ENCODE assay signal across 8 mouse cellular contexts in the genomic region with DNA sequence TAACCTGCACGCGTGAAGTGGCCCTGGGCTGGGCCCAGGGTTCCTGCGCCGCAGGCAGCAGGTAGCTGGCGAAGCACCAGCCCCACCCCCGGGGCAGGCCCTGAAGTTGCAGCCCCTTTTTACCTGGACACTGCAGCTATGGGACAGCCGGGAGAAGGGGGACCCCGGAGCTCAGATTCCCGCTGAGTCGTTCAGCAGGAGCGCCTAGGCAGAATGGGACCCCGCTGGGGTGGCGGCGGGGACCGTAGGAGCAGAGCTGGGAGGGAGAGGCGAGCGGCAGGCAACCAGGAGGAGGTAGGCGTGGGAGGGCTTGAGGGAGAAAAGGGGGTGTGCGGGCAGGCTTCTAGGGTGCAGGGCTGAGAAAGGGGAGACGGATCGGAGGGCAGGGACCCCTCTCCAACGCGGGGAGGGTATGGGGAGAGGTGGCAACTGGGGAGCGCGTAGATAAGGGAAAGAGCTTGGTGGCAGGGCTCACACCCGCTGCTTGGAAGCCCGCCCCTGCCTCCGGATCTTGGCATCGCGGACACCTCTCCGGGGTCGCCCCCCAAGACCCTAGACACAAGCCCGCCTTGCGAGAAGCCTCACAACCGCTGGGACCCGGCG. TPM values are rescaled to one million over a fixed set of nuclear protein-coding genes. Genes with fewer than 3 reads are reported as not detected.
DNase-seq lines count a peak whose midpoint lies in the region; ATAC-seq and TF ChIP-seq lines count a peak whose summit lies in the region.

No protein-coding gene starts in this region.

- WGBS in embryonic facial prominence, embryonic 13.5 days: under 1% methylated on average over 37 of the region's 37 CpGs
- under 1% methylated on average over 36 of the region's 37 CpGs for WGBS in hindbrain, embryonic 11.5 days
- WGBS in limb, embryonic 12.5 days: under 1% methylated on average over 37 of the region's 37 CpGs
- under 1% methylated on average over 37 of the region's 37 CpGs for WGBS in midbrain, postnatal 0 days

- H3K9me3 ChIP-seq in embryonic facial prominence, embryonic 13.5 days: no peaks in the 10 kb centered on the region
- no peaks in the 10 kb centered on the region for H3K9me3 ChIP-seq in hindbrain, embryonic 11.5 days (ENCODE audit: control insufficient read depth, low read length)
- no peaks in the 10 kb centered on the region for H3K9me3 ChIP-seq in limb, embryonic 12.5 days
- no peaks in the 10 kb centered on the region for H3K9me3 ChIP-seq in midbrain, postnatal 0 days (ENCODE audit: low read length)

- DNase-seq in gastrocnemius, adult 18-20 months (ENCODE audit: low spot score): peak; percentile 11
- DNase-seq in gastrocnemius, postnatal 25 days: no peak
- DNase-seq in R1 (ENCODE audit: low read depth, low spot score): peak; percentile 63
- DNase-seq in hindbrain, embryonic 11.5 days (ENCODE audit: low spot score): no peak
- no peak for DNase-seq in midbrain, postnatal 0 days (ENCODE audit: low spot score)
- peak; percentile 69 for DNase-seq in thymus, postnatal 4 days

- peak overlapping the region; percentile 69 for H3K4me3 ChIP-seq in embryonic facial prominence, embryonic 13.5 days
- peak overlapping the region; percentile 67 for H3K4me3 ChIP-seq in hindbrain, embryonic 11.5 days (ENCODE audit: low read depth, low read length)
- H3K4me3 ChIP-seq in limb, embryonic 12.5 days (replicated peaks): peak overlapping the region; percentile 64
- H3K4me3 ChIP-seq in midbrain, postnatal 0 days (ENCODE audit: low read depth, low read length): peak overlapping the region; percentile 71

- TF ChIP-seq CTCF in midbrain, postnatal 0 days (IDR thresholded peaks at IDR 0.05): no peak

- H3K27me3 ChIP-seq in embryonic facial prominence, embryonic 13.5 days: peaks cover 14% of the 10 kb centered on the region
- no peaks in the 10 kb centered on the region for H3K27me3 ChIP-seq in hindbrain, embryonic 11.5 days (ENCODE audit: control insufficient read depth, insufficient read depth, low read length)
- peaks cover 24% of the 10 kb centered on the region for H3K27me3 ChIP-seq in limb, embryonic 12.5 days
- no peaks in the 10 kb centered on the region for H3K27me3 ChIP-seq in midbrain, postnatal 0 days (ENCODE audit: insufficient read depth, low read length)

- H3K27ac ChIP-seq in embryonic facial prominence, embryonic 13.5 days: no peak overlapping the region; the same call in 1 of the 2 replicates
- 0 out of 2 replicates have a peak overlapping the region, but pooled peaks have one; percentile 39 for H3K27ac ChIP-seq in hindbrain, embryonic 11.5 days (ENCODE audit: low read depth, low read length)
- H3K27ac ChIP-seq in limb, embryonic 12.5 days: no peak overlapping the region
- H3K27ac ChIP-seq in midbrain, postnatal 0 days (ENCODE audit: low read depth, low read length): peak overlapping the region; percentile 40

- peak overlapping the region; percentile 94 for H3K4me2 ChIP-seq in embryonic facial prominence, embryonic 13.5 days
- H3K4me2 ChIP-seq in hindbrain, embryonic 11.5 days (replicated peaks; ENCODE audit: low read depth, low read length): peak overlapping the region; percentile 94
- H3K4me2 ChIP-seq in limb, embryonic 12.5 days: peak overlapping the region; percentile 90
- peak overlapping the region; percentile 90 for H3K4me2 ChIP-seq in midbrain, postnatal 0 days (ENCODE audit: low read depth, low read length, poor library complexity, severe bottlenecking)

- peak overlapping the region; percentile 87 for H3K9ac ChIP-seq in embryonic facial prominence, embryonic 13.5 days
- H3K9ac ChIP-seq in hindbrain, embryonic 11.5 days (ENCODE audit: low read depth, low read length): peak overlapping the region; percentile 84
- peak overlapping the region; percentile 81 for H3K9ac ChIP-seq in limb, embryonic 12.5 days (replicated peaks)
- H3K9ac ChIP-seq in midbrain, postnatal 0 days (replicated peaks; ENCODE audit: low read length, poor library complexity, severe bottlenecking): peak overlapping the region; percentile 81

- H3K4me1 ChIP-seq in embryonic facial prominence, embryonic 13.5 days: peaks cover 23% of the 10 kb centered on the region
- H3K4me1 ChIP-seq in hindbrain, embryonic 11.5 days (replicated peaks; ENCODE audit: control insufficient read depth, insufficient read depth, low read length): peaks cover 14% of the 10 kb centered on the region
- peaks cover 32% of the 10 kb centered on the region for H3K4me1 ChIP-seq in limb, embryonic 12.5 days (replicated peaks)
- H3K4me1 ChIP-seq in midbrain, postnatal 0 days (ENCODE audit: insufficient read depth, low read length): no peaks in the 10 kb centered on the region; the same call in 1 of the 2 replicates

- no peaks in the 10 kb centered on the region for H3K36me3 ChIP-seq in embryonic facial prominence, embryonic 13.5 days
- no peaks in the 10 kb centered on the region for H3K36me3 ChIP-seq in hindbrain, embryonic 11.5 days (ENCODE audit: control insufficient read depth, insufficient read depth, low read length)
- no peaks in the 10 kb centered on the region for H3K36me3 ChIP-seq in limb, embryonic 12.5 days
- H3K36me3 ChIP-seq in midbrain, postnatal 0 days (ENCODE audit: insufficient read depth, low read length): no peaks in the 10 kb centered on the region

- ATAC-seq in embryonic facial prominence, embryonic 13.5 days (ENCODE audit: insufficient number of reproducible peaks, insufficient read depth, low FRiP score, low TSS enrichment, low read depth): peak; percentile 41; the same call in 1 of the 2 replicates
- ATAC-seq in hindbrain, embryonic 11.5 days (ENCODE audit: low FRiP score): peak; percentile 50
- ATAC-seq in limb, embryonic 12.5 days (ENCODE audit: insufficient number of reproducible peaks, insufficient read depth, low FRiP score, low TSS enrichment, low read depth): peak; percentile 64
- ATAC-seq in midbrain, postnatal 0 days (ENCODE audit: low FRiP score): peak; percentile 36

RNA-seq across cellular contexts. Expression of gene Pxylp1, which starts 3.6 kb away (rescaled TPM):
- under 1 TPM; 0.68 to 0.95 TPM for total RNA-seq in gastrocnemius, adult 18-20 months (2021)
- total RNA-seq in gastrocnemius, postnatal 25 days (2021): 1 to 10 TPM; 1.7 to 1.8 TPM
- polyA plus RNA-seq in embryonic facial prominence, embryonic 13.5 days (2015; fragmentation: Nextera tagmentation; extraction: Ambion mirVana): 29.1 and 33.7 TPM in 2 replicates
- polyA plus RNA-seq in hindbrain, embryonic 11.5 days (2014; fragmentation: Nextera tagmentation; extraction: Ambion mirVana): 40.3 and 44.1 TPM in 2 replicates
- polyA plus RNA-seq in limb, embryonic 12.5 days (2016; fragmentation: Nextera tagmentation; extraction: Ambion mirVana): 21.4 and 22.8 TPM in 2 replicates
- 27.0 and 42.3 TPM in 2 replicates for total RNA-seq in midbrain, postnatal 0 days (2014; rRNA removed)
- polyA plus RNA-seq in midbrain, postnatal 0 days (2015; fragmentation: Nextera tagmentation; extraction: Ambion mirVana): 23.5 and 24.6 TPM in 2 replicates

Comparison
In these comparisons a context has a peak if more than half of its experiments do, and no peak if none do; other contexts are left out.
1. DNase-seq: peak in gastrocnemius, adult 18-20 months (single experiment), R1 (single experiment) and thymus, postnatal 4 days (single experiment); none in gastrocnemius, postnatal 25 days (single experiment), hindbrain, embryonic 11.5 days (single experiment) and midbrain, postnatal 0 days (single experiment).
2. H3K27ac ChIP-seq: peak in hindbrain, embryonic 11.5 days (single experiment) and midbrain, postnatal 0 days (single experiment); none in embryonic facial prominence, embryonic 13.5 days (single experiment) and limb, embryonic 12.5 days (single experiment).
3. Peak in every context shown above with its lines, with median percentiles within 50 percentile points of each other: ATAC-seq, H3K4me2 ChIP-seq, H3K4me3 ChIP-seq and H3K9ac ChIP-seq.